Mouse (Mus musculus) gastrocnemius, postnatal 36 days (tissue): ENCODE results near the gene Abhd18. TPM values are rescaled to one million over a fixed set of nuclear protein-coding genes. Genes with fewer than 3 reads are reported as not detected.
A peak's percentile ranks its signal among the peaks of the same experiment; 100 is the strongest.
"Not testable (repeated sequence)": the region's sequence is repeated elsewhere in the genome, so short reads cannot be mapped to it uniquely, and the experiment has no call there.

Source experiments
- DNase-seq, 2 experiments: peaks; one replicate each; pipeline ENCODE4 v3.0.0; 2022
- intact Hi-C: fragments of 180-260 bp; cut with DNase I; formaldehyde crosslinking; loops from one replicate; pipeline ENCODE4 v1.15.1; 2025
- long read RNA-seq, 2 experiments: library from polyadenylated mRNA; stranded (forward); transcript quantifications; one replicate each; pipeline ENCODE4 v2.0.0; 2021
- total RNA-seq, 2 experiments: library from RNA; stranded (reverse); gene quantifications; 2 replicates each; pipeline ENCODE4 v1.2.3; 2021

The Abhd18 gene
- 10 to 100 TPM; 13.1 to 23.9 TPM for total RNA-seq
- long read RNA-seq, experiment 1, full-length matches to known transcripts = 7 of 10 reads
- long read RNA-seq, experiment 1, partial matches to known transcripts = 1 of 10 reads
- long read RNA-seq, experiment 1, other reads (novel, unspliced or antisense) = 2 of 10 reads
- long read RNA-seq, experiment 2, full-length matches to known transcripts = 13 of 19 reads
- long read RNA-seq, experiment 2, partial matches to known transcripts = 0 of 19 reads
- long read RNA-seq, experiment 2, other reads (novel, unspliced or antisense) = 6 of 19 reads

- intact Hi-C loops, DNase-seq: not testable (repeated sequence)
Observed at GRCm38 (mm10) chr3:40846957-40847017, at the start of gene Abhd18. Gene Abhd18, plus strand, starts transcription at chr3:40846970.

GRCm38 (mm10) chr3:40798054-40798453 lies 48.7 kb upstream of the Abhd18 start:
- intact Hi-C loops = no loop called here
- DNase-seq = no peak

- DNase-seq = peak in 1 of 2 experiments; percentile 10
- intact Hi-C loops = no loop called here
Observed at GRCm38 (mm10) chr3:40798500-40798899, 48.3 kb upstream of the Abhd18 start.

- intact Hi-C loops = no loop called here
- DNase-seq = peak; percentile 91 to 96
Observed at GRCm38 (mm10) chr3:40799530-40800372, 47.0 kb upstream of the Abhd18 start, which contains the start of gene Plk4. Gene Plk4, plus strand, starts transcription at chr3:40800019.

GRCm38 (mm10) chr3:40800373-40800823 lies 46.4 kb upstream of the Abhd18 start:
- peak in 1 of 2 experiments; percentile 5 for DNase-seq
- intact Hi-C loops = no loop called here

- intact Hi-C loops = no loop called here
Observed at GRCm38 (mm10) chr3:40806871-40807270, 39.9 kb upstream of the Abhd18 start.

GRCm38 (mm10) chr3:40808686-40809085 lies 38.1 kb upstream of the Abhd18 start:
- intact Hi-C loops = no loop called here
- DNase-seq = no peak

More at GRCm38 (mm10) chr3:40806871-40807270, 39.9 kb upstream of the Abhd18 start:
- no peak for DNase-seq

- no peak for DNase-seq
- intact Hi-C loops = no loop called here
Observed at GRCm38 (mm10) chr3:40809894-40810293, 36.9 kb upstream of the Abhd18 start.

- intact Hi-C loops = no loop called here
- no peak for DNase-seq
Observed at GRCm38 (mm10) chr3:40813275-40813674, 33.5 kb upstream of the Abhd18 start.

GRCm38 (mm10) chr3:40845521-40845920 lies 1.2 kb upstream of the Abhd18 start:
- DNase-seq, intact Hi-C loops: not testable (repeated sequence)

GRCm38 (mm10) chr3:40846473-40846956 lies 255 bp upstream of the Abhd18 start, which contains the start of gene Mfsd8:
Gene Mfsd8, minus strand, starts transcription at chr3:40846886.
- DNase-seq = peak; percentile 92 to 94
- intact Hi-C loops = not testable (repeated sequence)

GRCm38 (mm10) chr3:40847018-40847417 lies 248 bp downstream of the Abhd18 start:
- DNase-seq = peak; percentile 9 to 43
- intact Hi-C loops = not testable (repeated sequence)

- DNase-seq, intact Hi-C loops: not testable (repeated sequence)
Observed at GRCm38 (mm10) chr3:40847936-40848335, 1.2 kb downstream of the Abhd18 start.

- DNase-seq, intact Hi-C loops: not testable (repeated sequence)
Observed at GRCm38 (mm10) chr3:40853123-40853738, 6.5 kb downstream of the Abhd18 start.

- intact Hi-C loops = loop anchor here (2.0 kb wide), 1 partner anchor 55 kb away; the partner anchor contains the start of gene Larp1b
Observed at GRCm38 (mm10) chr3:40893816-40894258, 47.1 kb downstream of the Abhd18 start.

GRCm38 (mm10) chr3:40894336-40894735 lies 47.6 kb downstream of the Abhd18 start:
- DNase-seq = peak in 1 of 2 experiments; percentile 18
- intact Hi-C loops = loop anchor here (2.0 kb wide), 1 partner anchor 54 kb away; the partner anchor contains the start of gene Larp1b

More at GRCm38 (mm10) chr3:40893816-40894258, 47.1 kb downstream of the Abhd18 start:
- DNase-seq = peak; percentile 97 to 98

- DNase-seq, intact Hi-C loops: not testable (repeated sequence)
Observed at GRCm38 (mm10) chr3:40902443-40902842, 55.7 kb downstream of the Abhd18 start, which contains the start of gene 1700034I23Rik. Gene 1700034I23Rik, minus strand, starts transcription at chr3:40902543.

- intact Hi-C loops = no loop called here
- no peak for DNase-seq
Observed at GRCm38 (mm10) chr3:40938189-40938588, 91.4 kb downstream of the Abhd18 start.

GRCm38 (mm10) chr3:40938592-40938991 lies 91.8 kb downstream of the Abhd18 start:
- intact Hi-C loops = no loop called here
- DNase-seq = no peak

- intact Hi-C loops = no loop called here
- DNase-seq = no peak
Observed at GRCm38 (mm10) chr3:40939019-40939418, 92.2 kb downstream of the Abhd18 start.
